Mouse (Mus musculus) heart, adult 11 months (tissue): ENCODE results near the gene Slc25a43.

Experiments
- DNase-seq: peaks from one replicate; pipeline ENCODE4 v3.0.0; 2022

Gene Slc25a43

GRCm38 (mm10) chrX:36789360-36789759 lies 45.9 kb downstream of the Slc25a43 start:
- DNase-seq = no peak

- no peak for DNase-seq
These were observed 51.1 kb downstream of the Slc25a43 start for GRCm38 (mm10) chrX:36794571-36794970.

GRCm38 (mm10) chrX:36795424-36796162 lies 52.1 kb downstream of the Slc25a43 start, which contains the start of gene Slc25a5:
TSS of gene Slc25a5 (plus strand) at chrX:36795651.
- DNase-seq = peak; percentile 99

- peak; percentile 98 for DNase-seq
These were observed 52.7 kb downstream of the Slc25a43 start for GRCm38 (mm10) chrX:36796163-36796581.

GRCm38 (mm10) chrX:36796734-36797133 lies 53.3 kb downstream of the Slc25a43 start:
- DNase-seq = peak; percentile 91

DNA sequence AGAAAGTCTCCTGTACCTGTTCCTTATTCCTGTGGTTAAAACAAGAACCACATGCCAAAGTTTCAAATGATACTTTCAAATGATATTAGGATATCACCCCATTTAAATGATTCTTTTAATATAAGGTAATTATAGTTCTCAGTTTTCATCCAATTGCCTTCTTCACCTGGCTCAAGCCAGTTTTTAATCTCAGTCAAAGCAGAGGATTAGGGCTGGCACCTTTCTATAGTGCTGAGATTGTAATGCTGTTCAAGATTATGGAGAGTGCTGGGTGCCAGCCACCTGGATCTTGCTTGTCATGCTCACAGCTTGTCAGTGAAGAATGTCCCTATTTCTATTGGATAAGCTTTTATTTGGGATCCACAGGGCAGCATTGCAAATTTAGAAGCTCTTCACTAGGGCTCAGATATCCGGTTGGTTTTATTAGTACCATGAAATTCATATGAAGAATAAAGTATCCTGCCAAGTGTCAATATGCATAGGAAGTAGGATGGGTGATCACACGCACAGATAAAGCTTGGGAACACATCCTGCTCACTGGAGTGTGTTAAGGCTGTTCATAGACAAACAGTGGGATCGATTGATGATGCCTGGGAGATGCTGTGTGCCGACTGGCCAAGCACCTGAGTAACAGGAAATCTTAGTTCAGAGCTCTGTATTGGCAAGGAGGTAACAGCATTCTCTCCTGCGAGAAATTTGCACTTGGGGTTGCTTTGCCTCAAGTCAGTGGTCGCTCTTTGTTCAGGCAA lies 55.8 kb downstream of the Slc25a43 start:
- no peak for DNase-seq

- DNase-seq = no peak
These were observed 59.7 kb downstream of the Slc25a43 start for GRCm38 (mm10) chrX:36803189-36803588.

- peak; percentile 98 for DNase-seq
These were observed 60.7 kb downstream of the Slc25a43 start for GRCm38 (mm10) chrX:36804196-36804595.

- DNase-seq = no peak
These were observed 62.2 kb downstream of the Slc25a43 start for GRCm38 (mm10) chrX:36805466-36806235.

- peak; percentile 99 for DNase-seq
These were observed 64.2 kb downstream of the Slc25a43 start for GRCm38 (mm10) chrX:36807360-36808317.

GRCm38 (mm10) chrX:36808318-36808683 lies 64.8 kb downstream of the Slc25a43 start:
- DNase-seq = no peak

DNA sequence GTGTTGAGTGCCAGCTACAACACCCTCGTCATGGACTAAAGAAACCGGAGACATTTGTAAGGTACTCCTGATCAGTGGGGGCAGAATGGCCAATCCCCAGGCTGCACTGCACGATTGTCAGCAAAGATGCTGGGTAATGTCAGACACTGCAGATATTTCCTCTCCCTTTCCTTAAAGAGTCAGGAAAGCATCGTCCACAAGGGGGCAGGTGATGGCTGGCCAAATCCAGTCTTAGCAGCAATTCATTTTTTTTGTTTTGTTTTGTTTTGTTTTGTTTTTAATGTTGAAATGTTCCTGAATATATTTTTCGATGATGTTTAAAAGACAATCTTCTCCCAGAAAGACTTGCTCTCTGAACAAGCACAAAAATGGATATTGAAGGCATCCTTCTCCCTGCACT lies 67.9 kb downstream of the Slc25a43 start:
- DNase-seq = no peak

GRCm38 (mm10) chrX:36814161-36814836 lies 70.8 kb downstream of the Slc25a43 start:
- DNase-seq = no peak

- DNase-seq = no peak
These were observed 71.6 kb downstream of the Slc25a43 start for GRCm38 (mm10) chrX:36815022-36815421.

- DNase-seq = no peak
These were observed 72.0 kb downstream of the Slc25a43 start for GRCm38 (mm10) chrX:36815439-36815838.

- DNase-seq = no peak
These were observed 73.0 kb downstream of the Slc25a43 start for GRCm38 (mm10) chrX:36816368-36816899.

DNA sequence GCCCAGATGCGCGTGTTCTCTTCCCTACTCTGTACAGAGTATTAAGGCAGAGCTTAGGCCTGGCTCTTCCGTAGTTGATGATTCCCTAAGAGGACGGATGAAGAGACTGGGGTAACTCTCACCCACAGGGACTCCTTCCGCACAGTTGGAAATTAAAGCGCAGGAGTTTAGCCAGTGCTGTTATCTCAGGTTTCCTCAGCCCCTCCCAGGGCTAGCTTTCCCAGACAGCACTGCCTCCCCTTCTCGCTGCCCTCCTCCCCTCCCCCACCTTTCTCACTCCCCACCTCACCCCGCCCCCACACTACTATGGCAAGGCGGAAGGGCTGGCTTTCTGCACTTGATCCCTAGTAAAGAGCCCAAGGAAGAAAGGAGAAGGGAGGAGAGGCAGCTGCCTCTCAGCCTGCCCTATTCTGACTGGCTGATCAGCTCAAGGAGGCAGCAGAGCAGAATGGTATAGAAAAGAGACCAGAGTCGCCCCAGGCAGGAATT lies 73.5 kb downstream of the Slc25a43 start:
- DNase-seq = no peak

DNA sequence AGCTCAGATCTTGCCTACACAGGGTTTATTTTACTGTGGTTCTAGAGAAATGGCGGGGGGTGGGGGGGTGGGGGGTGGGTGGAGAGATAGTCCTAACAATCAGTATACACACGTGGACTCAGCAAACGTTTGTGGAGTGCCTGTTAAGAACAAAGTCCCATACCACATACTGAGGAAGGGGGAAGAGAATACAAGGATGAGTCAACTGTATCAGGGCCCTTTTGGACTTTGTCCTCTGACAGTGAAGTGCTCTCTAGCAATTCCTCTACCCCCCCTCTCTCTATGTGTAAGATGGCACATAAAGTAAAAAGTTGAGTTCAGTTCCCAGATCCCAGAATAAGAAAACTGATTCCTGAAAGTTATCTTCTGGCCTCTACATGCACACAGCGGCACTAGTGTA lies 76.1 kb downstream of the Slc25a43 start:
- no peak for DNase-seq

- no peak for DNase-seq
These were observed 76.7 kb downstream of the Slc25a43 start for GRCm38 (mm10) chrX:36820201-36820600.

GRCm38 (mm10) chrX:36823932-36824711 lies 80.7 kb downstream of the Slc25a43 start:
- DNase-seq = no peak
